Mouse (Mus musculus) gastrocnemius, adult 2 months (tissue): ENCODE results near the gene Tspan4. TPM values are rescaled to one million over a fixed set of nuclear protein-coding genes. Genes with fewer than 3 reads are reported as not detected.

Experiments
- DNase-seq: peaks from one replicate; pipeline ENCODE4 v3.0.0; 2022
- H3K27ac ChIP-seq: fragments of 200-600 bp; 2 replicates; pipeline ENCODE4 v1.8.1; 2022; ENCODE audit warnings: mild to moderate bottlenecking
- H3K4me3 ChIP-seq: fragments of 200-600 bp; 2 replicates; pipeline ENCODE4 v1.8.1; 2022; ENCODE audit warnings: mild to moderate bottlenecking, moderate library complexity
- CTCF ChIP-seq: fragments of 200-600 bp; IDR thresholded peaks from 2 replicates; pipeline ENCODE4 v1.8.1; 2022; ENCODE audit warnings: antibody characterized with exemption, mild to moderate bottlenecking, moderate library complexity
- intact Hi-C: fragments of 180-260 bp; cut with DNase I; formaldehyde crosslinking; loops from one replicate; pipeline ENCODE4 v1.15.1; 2025
- long read RNA-seq, 2 experiments: library from polyadenylated mRNA; stranded (forward); transcript quantifications; one replicate each; pipeline ENCODE4 v2.0.0; 2021
- total RNA-seq, 2 experiments: library from RNA; stranded (reverse); gene quantifications; 2 replicates each; pipeline ENCODE4 v1.2.3; 2021

The Tspan4 gene
- 1 to 10 TPM; 7.6 to 8.2 TPM for total RNA-seq
- long read RNA-seq, experiment 1, transcript Tspan4-201 (8 exons, 1,466 nt) = minor isoform, 5 of 13 reads
- long read RNA-seq, experiment 1, transcript Tspan4-202 (8 exons, 1,281 nt) = major isoform, 6 of 13 reads
- long read RNA-seq, experiment 1, partial matches to known transcripts = 0 of 13 reads
- long read RNA-seq, experiment 1, other reads (novel, unspliced or antisense) = 2 of 13 reads
- long read RNA-seq, experiment 2, transcript Tspan4-201 (8 exons, 1,466 nt) = major isoform, 6 of 11 reads
- long read RNA-seq, experiment 2, transcript Tspan4-202 (8 exons, 1,281 nt) = minor isoform, 5 of 11 reads
- long read RNA-seq, experiment 2, partial matches to known transcripts = 0 of 11 reads
- long read RNA-seq, experiment 2, other reads (novel, unspliced or antisense) = 0 of 11 reads

DNA sequence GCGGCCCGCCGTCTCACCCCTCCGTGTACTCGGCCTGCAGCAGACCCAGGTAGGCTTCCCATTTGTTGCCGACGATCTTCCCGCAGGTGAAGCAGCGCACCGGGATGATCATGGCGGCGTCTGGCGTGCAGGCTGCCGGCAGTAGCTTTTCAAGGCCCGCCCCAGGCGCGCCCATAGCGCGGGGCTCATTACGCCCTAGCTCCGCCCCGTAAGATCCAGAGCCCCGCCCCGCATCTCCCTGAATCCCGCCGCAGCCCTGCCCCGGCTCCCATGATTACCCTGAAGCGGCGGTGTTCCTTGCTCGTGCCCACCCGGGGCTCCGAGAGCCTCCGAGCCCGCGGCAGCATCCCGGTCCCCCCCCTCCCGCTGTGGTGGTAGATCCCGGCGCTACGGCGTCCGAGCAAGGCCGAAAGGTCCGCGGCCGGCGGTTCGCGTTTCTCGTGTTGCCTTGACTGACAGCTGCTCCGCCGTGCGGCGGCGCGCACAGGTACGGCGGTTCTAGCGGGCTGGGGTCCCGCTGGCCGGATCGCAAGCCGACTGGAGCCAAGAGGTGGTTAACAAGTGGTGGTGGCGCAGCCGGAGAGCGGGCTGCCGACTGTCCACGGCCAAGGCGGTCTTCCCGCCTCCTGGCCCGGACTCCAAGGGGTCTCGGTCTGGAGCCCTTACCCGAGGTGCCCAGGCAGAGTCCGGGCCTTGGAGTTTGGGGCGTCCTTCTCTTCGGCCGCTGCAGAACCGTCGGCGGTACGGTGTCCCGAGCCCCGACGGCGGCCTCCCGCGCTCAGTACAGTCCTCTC lies at the start of gene Tspan4, which contains the start of gene Polr2l:
TSS of gene Tspan4 (plus strand) at position 230 of the 794 bp plus-strand sequence.
TSS of gene Polr2l (minus strand) at position 122 of the 794 bp plus-strand sequence.
- intact Hi-C loops = no loop called here
- H3K27ac ChIP-seq = peak within 1 kb of the TSS; percentile 98
- peak within 1 kb of the TSS; percentile 97 for H3K4me3 ChIP-seq
- peak; percentile 91 for DNase-seq
- peak; percentile 19; the same call in 1 of the 2 replicates for TF ChIP-seq CTCF

DNA sequence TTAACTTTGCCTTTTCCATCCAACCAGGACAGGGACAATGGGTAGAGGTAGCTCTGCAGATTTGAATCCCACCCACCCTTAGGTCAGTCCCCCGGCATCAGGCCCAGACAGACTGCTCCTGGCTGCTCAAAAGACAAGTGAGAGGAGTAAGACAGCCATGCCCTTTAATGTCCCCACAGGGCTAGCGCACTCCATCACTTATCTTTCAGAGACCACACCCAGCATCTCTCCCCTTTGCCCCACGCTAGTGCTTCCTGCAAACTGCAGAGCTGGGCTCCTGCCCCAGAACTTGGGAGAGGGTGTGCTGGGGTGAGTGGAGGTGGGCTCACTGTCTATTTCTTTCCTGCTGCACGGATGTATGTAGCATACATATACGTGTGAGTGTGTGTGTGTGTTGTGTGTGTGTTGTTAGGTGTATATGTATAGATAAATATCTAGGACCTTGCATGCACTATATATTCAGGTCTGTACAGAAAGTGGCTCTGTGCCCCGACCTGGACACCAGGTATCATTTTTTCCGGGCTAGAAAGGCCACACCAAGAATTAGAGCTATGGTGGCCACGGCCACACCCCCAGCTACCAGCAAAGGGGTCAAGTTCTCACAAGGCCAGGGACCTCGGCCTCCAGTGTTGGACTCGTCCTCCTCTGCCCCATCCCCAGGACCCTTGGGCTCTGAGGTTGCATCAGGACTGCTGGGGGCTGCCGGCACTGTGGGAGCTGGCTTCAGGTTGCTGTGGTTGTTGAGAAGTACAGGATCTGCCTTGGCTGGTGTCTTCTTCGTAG lies 47.9 kb upstream of the Tspan4 start:
- Histone ChIP-seq H3K27ac (no peak overlapping the region), H3K4me3 (no peak overlapping the region)
- intact Hi-C loops = no loop called here
- no peak for TF ChIP-seq CTCF
- no peak for DNase-seq

- no peak for DNase-seq
- intact Hi-C loops = no loop called here
- TF ChIP-seq CTCF = no peak
- peak overlapping the region; percentile 46; the same call in 1 of the 2 replicates for H3K4me3 ChIP-seq
- H3K27ac ChIP-seq = no peak overlapping the region
These were observed 46.3 kb upstream of the Tspan4 start for GRCm38 (mm10) chr7:141428701-141429100.

- H3K27ac ChIP-seq = peak within 1 kb of the TSS; percentile 24; the same call in 1 of the 2 replicates
These were observed 45.7 kb upstream of the Tspan4 start, which contains the start of gene Cend1 for GRCm38 (mm10) chr7:141429310-141429709. Cend1 (minus strand) TSS chr7:141429491.

DNA sequence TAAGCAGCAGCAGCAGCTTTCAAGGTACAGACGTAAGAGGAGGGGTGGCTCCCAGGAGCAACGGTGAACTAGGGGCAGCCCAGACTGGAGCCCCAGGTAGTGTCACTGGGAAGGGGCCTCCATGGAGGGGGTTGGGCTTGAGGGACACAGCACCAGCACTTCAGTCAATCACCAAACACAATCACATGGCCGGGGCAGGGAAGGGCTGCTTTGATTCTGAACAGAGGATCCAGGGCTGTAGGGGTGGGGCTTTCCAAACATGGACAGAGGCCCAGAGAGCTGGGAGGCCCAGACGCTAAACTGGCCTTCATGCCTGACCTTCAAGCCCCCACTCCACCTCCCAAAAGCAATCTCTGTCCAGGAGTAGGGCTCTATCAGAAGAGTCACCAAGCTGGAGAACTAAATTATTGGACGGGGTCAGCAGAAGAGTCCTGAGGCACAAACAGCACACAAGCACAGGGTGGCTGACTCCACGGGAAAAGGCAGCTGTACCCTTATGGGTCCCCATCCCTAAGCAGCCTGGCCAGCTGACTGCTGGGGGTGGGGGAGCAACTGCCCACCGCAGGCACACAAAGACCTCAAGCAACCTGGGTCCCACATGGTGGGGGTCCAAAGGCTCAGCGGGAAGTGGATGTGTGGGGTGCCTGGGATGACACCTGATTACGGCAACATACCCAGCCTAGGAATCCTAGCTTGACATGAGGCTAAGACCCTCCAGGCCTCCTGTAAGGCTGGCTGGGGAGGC lies 45.0 kb upstream of the Tspan4 start:
- no peak for TF ChIP-seq CTCF
- intact Hi-C loops = no loop called here
- no peak overlapping the region for H3K4me3 ChIP-seq

More at GRCm38 (mm10) chr7:141429310-141429709, 45.7 kb upstream of the Tspan4 start, which contains the start of gene Cend1:
- no peak for TF ChIP-seq CTCF
- DNase-seq = peak; percentile 53
- intact Hi-C loops = no loop called here
- H3K4me3 ChIP-seq = peak within 1 kb of the TSS; percentile 46

DNA sequence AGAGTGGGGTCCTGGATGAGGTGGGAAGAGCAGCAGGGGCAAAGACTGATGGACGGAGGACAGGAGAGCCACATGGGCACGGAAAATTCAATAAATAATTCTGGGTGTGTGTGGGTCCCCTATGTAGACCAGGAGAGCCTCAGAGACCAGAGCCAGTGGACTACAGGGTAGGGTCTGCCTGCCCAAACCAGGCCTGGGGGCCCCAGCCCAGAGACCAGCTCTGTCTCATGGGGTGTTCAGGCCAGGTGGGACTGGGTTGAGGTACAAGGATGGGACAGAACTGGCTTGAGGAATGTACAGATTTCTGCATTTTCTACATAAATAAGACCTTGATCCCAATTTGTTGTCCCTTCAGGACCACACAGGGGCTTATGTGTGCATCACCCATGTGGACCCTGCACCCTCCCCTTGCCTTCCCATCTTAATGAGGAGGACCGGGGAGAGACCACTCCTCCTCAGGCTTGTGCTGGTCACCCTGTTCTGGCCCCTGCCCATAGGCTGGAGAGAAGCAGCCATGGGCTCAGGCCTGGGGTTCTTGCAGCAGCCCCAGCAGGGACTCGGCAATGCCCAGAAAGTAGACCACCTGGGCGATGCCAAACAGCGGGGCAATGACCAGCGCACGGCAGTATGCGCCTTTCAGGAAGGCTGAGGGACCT lies 44.3 kb upstream of the Tspan4 start:
- Histone ChIP-seq H3K27ac (no peak overlapping the region), H3K4me3 (no peak overlapping the region)
- no peak for TF ChIP-seq CTCF
- DNase-seq = no peak
- intact Hi-C loops = no loop called here

More for the DNA sequence above, 45.0 kb upstream of the Tspan4 start:
- no peak overlapping the region for H3K27ac ChIP-seq
- DNase-seq = no peak

GRCm38 (mm10) chr7:141431434-141432185 lies 43.4 kb upstream of the Tspan4 start:
- peak overlapping the region; percentile 88 for H3K27ac ChIP-seq
- peak overlapping the region; percentile 52; the same call in 1 of the 2 replicates for H3K4me3 ChIP-seq
- DNase-seq = no peak
- no peak for TF ChIP-seq CTCF
- intact Hi-C loops = no loop called here

- Histone ChIP-seq H3K4me3 (peak overlapping the region; percentile 52), H3K27ac (peak overlapping the region; percentile 88)
- peak; percentile 61 for DNase-seq
- intact Hi-C loops = no loop called here
- TF ChIP-seq CTCF = no peak
These were observed 42.8 kb upstream of the Tspan4 start for GRCm38 (mm10) chr7:141432186-141432611.

- peak; percentile 75 for DNase-seq
- H3K4me3 ChIP-seq = peak overlapping the region; percentile 77
- intact Hi-C loops = no loop called here
- 0 out of 2 replicates have a peak, but pooled peaks have one; percentile 1 for TF ChIP-seq CTCF
- H3K27ac ChIP-seq = peak overlapping the region; percentile 88
These were observed 42.1 kb upstream of the Tspan4 start for GRCm38 (mm10) chr7:141432741-141433516.
